Mouse (Mus musculus) forebrain, embryonic 16.5 days (tissue): ENCODE data around the gene Ctxn1. TPM values are rescaled to one million over a fixed set of nuclear protein-coding genes. Genes with fewer than 3 reads are reported as not detected.

Source experiments
- ATAC-seq: fragments of 200-750 bp; cut with Nextera tagmentation; 2 replicates; pipeline ENCODE4 v1.8.0; 2017; ENCODE audit warnings: mild to moderate bottlenecking, moderate library complexity
- H3K27ac ChIP-seq: fragments of 300-500 bp; sonication (generic); 2 replicates; pipeline ENCODE4 v1.5.1; 2014; ENCODE audit warnings: low read length, control low read depth
- H3K27me3 ChIP-seq: fragments of 300-500 bp; sonication (generic); replicated peaks from 2 replicates; pipeline ENCODE4 v1.6.1; 2014; ENCODE audit warnings: low read length; ENCODE audit not compliant: control insufficient read depth, insufficient read depth
- H3K36me3 ChIP-seq: fragments of 300-500 bp; sonication (generic); 2 replicates; pipeline ENCODE4 v1.6.1; 2014; ENCODE audit not compliant: control insufficient read depth, insufficient read depth
- H3K4me1 ChIP-seq: fragments of 300-500 bp; sonication (generic); replicated peaks from 2 replicates; pipeline ENCODE4 v1.6.1; 2014; ENCODE audit warnings: low read length; ENCODE audit not compliant: control insufficient read depth, insufficient read depth
- H3K4me2 ChIP-seq: fragments of 300-500 bp; sonication (generic); 2 replicates; pipeline ENCODE4 v1.6.1; 2014; ENCODE audit warnings: mild to moderate bottlenecking, low read length, control low read depth
- H3K4me3 ChIP-seq: fragments of 300-500 bp; sonication (generic); replicated peaks from 2 replicates; pipeline ENCODE4 v1.5.1; 2014; ENCODE audit warnings: mild to moderate bottlenecking, low read length, control low read depth
- H3K9ac ChIP-seq: fragments of 300-500 bp; sonication (generic); replicated peaks from 2 replicates; pipeline ENCODE4 v1.6.1; 2014; ENCODE audit warnings: low read depth, low read length, control low read depth
- H3K9me3 ChIP-seq: fragments of 300-500 bp; sonication (generic); 2 replicates; pipeline ENCODE4 v1.6.1; 2016; ENCODE audit warnings: low read length; ENCODE audit not compliant: control insufficient read depth
- WGBS: fragments of 180-500 bp; shearing (Covaris S2); extraction: QIAGEN DNeasy Blood & Tissue Kit; methylation state at CpG from one replicate; pipeline ENCODE4 v1.1.7; 2014; 5-methylcytosine and 5-hydroxymethylcytosine counted together
- polyA plus RNA-seq: library from polyadenylated mRNA; unstranded; fragments of >200 nt; fragmentation: Nextera tagmentation; extraction: Ambion mirVana; gene quantifications from 2 replicates; pipeline ENCODE4 v1.2.1, GENCODE M21; 2015

Gene Ctxn1
- polyA plus RNA-seq: 417 and 424 TPM in 2 replicates

DNA sequence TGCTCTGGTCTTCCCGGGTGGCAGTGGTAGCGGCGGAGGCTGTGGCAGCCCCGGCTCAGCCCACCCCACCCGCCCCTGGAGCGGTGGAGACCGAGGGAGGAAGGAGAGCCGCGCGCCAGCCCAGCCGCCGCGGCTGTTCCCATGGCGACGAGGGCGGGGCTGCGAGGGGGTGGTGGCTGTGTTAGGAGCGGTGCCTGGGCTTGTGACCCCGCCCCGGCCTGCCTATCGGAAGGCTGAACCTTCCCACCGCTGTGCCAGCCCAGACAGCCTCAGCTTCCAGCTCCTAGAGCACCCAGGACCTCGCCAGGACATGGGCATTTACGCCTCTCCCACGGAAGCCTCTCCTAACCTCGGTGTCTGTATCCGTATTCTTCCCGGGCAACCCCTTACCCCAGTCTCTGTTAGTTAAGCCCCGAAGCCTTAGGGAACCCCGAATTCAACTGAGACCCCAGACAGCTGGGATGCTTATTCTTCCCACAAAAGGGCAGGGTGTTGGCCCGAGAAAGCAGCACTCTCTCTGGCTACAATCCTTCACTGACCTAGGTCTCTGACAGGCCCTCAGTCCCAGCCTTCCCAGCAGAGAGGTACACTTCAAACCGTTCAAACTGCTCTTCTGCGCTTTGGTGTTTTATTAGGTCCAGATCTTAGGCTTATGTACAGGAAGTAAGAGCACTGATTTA lies at the start of gene Ctxn1:
Gene Ctxn1 (minus strand): TSS at position 150 of the 680 bp plus-strand sequence.
- peak; percentile 92 for ATAC-seq
- Histone ChIP-seq H3K27ac (peak within 1 kb of the TSS; percentile 97), H3K27me3 (no peaks in the 10 kb centered on the region), H3K4me3 (peak within 1 kb of the TSS; percentile 69), H3K9ac (peak within 1 kb of the TSS; percentile 96), H3K9me3 (no peaks in the 10 kb centered on the region), H3K36me3 (peaks cover 11% of the 10 kb centered on the region; the same call in 1 of the 2 replicates), H3K4me1 (peaks cover 29% of the 10 kb centered on the region), H3K4me2 (peak within 1 kb of the TSS; percentile 74)
- 6% methylated on average over 33 of the region's 33 CpGs for WGBS

DNA sequence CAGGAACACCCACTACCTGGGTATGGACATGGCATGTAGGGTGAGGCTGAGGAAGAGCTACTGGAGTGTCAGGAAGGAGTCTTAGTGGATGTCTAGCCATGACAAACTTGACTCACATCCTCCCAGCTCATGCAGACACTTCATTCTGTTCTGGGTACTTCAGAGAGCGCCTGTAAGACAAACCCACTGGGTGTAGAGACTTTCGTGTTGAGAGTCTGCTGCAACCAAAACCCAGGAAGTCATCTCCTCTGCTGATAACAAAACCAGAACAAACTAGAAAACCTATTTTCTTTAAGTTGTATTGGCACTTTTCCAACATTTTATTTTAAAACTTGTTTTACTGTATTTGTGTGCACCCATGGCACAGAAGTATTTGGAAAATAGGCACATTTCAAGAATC lies 46.8 kb upstream of the Ctxn1 start:
- H3K9me3 ChIP-seq: no peaks in the 10 kb centered on the region
- H3K27me3 ChIP-seq: no peaks in the 10 kb centered on the region
- 88% methylated on average over 2 of the region's 2 CpGs for WGBS
- no peak overlapping the region for H3K4me3 ChIP-seq
- ATAC-seq: no peak
- H3K27ac ChIP-seq: no peak overlapping the region
- H3K9ac ChIP-seq: no peak overlapping the region
- H3K4me1 ChIP-seq: no peaks in the 10 kb centered on the region
- H3K4me2 ChIP-seq: no peak overlapping the region
- H3K36me3 ChIP-seq: peaks cover 48% of the 10 kb centered on the region

DNA sequence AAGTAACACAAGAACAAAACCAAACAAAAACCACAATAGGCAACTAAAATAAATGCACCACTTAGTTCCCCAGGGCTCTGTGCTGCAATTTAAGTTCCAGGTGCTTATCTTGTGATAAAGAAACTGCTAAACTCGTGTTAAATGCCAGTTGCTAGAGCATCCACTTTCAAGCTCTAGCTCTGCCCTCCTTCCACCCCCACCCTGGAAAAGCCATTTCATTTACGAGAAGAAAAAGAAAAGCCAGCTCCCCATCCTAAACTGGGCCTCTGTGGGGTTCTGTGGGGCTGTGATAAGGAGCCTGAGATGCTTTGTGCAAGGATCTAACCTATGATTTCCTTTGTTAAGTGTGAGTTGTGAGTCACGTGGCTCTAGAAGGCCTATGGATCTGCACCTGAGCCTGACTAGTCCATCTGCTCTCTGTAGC lies 45.1 kb upstream of the Ctxn1 start:
- no peak overlapping the region for H3K9ac ChIP-seq
- WGBS: 90% methylated on average over 3 of the region's 3 CpGs
- H3K4me3 ChIP-seq: no peak overlapping the region
- no peaks in the 10 kb centered on the region for H3K27me3 ChIP-seq
- H3K4me2 ChIP-seq: no peak overlapping the region
- H3K36me3 ChIP-seq: peaks cover 55% of the 10 kb centered on the region
- no peak overlapping the region for H3K27ac ChIP-seq
- no peaks in the 10 kb centered on the region for H3K9me3 ChIP-seq
- no peak for ATAC-seq
- no peaks in the 10 kb centered on the region for H3K4me1 ChIP-seq

DNA sequence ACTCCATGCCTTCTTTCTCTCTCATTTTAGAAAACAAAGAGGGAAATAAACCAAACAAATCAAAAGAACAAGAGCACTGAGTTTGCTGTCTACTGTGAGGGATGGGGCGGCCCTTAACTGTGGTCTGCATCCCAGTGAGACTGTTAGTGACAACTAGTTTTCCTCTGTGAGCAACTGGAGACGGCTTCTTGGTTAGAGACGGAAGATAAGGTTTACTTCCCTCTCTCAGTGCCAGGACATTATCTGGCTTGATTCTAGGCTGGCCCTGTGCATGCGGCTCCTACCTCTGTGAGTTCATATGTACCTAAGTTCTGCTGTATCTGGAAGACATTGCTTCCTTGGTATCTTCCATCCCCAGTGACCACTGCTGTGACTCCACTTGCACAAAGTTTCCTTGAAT lies 38.7 kb upstream of the Ctxn1 start:
- Histone ChIP-seq H3K9me3 (no peaks in the 10 kb centered on the region), H3K27me3 (no peaks in the 10 kb centered on the region), H3K9ac (no peak overlapping the region), H3K36me3 (peaks cover 51% of the 10 kb centered on the region), H3K27ac (no peak overlapping the region), H3K4me2 (no peak overlapping the region), H3K4me1 (no peaks in the 10 kb centered on the region), H3K4me3 (no peak overlapping the region)
- 96% methylated on average over 4 of the region's 4 CpGs for WGBS
- no peak for ATAC-seq

DNA sequence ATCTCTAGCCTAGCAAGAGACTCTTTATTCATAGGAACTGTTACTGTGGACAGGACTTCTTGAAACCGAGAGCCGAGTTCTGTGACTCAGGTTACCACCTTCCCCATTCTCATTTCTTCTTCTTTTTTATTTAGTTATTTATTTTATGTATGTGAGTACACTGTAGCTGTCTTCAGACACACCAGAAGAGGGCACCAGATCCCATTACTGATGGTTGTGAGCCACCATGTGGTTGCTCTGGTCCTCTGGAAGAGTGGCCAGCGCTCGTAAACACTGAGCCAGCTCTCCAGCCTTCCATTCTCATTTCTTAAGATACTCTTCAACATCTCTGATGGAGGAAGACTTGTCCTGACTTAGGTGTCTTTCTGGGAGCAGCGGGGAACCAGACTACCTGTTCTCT lies 33.7 kb upstream of the Ctxn1 start:
- H3K27me3 ChIP-seq: no peaks in the 10 kb centered on the region
- no peak overlapping the region for H3K9ac ChIP-seq
- H3K4me1 ChIP-seq: no peaks in the 10 kb centered on the region
- no peak for ATAC-seq
- H3K4me2 ChIP-seq: no peak overlapping the region
- H3K36me3 ChIP-seq: peaks cover 30% of the 10 kb centered on the region
- 91% methylated on average over 5 of the region's 5 CpGs for WGBS
- H3K4me3 ChIP-seq: no peak overlapping the region
- no peak overlapping the region for H3K27ac ChIP-seq
- H3K9me3 ChIP-seq: no peaks in the 10 kb centered on the region

DNA sequence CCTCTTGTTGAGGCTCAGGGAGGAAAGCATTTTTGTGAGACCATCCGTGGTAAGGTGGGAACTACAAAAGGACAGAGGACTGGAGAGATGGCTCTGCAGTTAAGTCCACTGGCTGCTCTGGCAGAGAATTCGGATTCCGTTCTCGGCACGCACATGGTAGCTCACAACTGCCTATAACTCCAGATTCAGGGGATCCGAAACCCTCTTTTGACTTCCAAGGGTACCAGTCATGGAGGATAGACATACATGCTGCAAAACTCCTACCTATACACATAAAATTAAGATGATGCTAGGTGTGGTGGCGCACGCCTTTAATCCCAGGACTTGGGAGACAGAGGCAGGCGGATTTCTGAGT lies 17.0 kb upstream of the Ctxn1 start:
- no peak for ATAC-seq
- H3K4me1 ChIP-seq: peaks cover 11% of the 10 kb centered on the region
- H3K4me2 ChIP-seq: peak overlapping the region; percentile 61
- peak overlapping the region; percentile 73 for H3K9ac ChIP-seq
- H3K27me3 ChIP-seq: no peaks in the 10 kb centered on the region
- H3K27ac ChIP-seq: peak overlapping the region; percentile 84
- peaks cover 9% of the 10 kb centered on the region; the same call in 1 of the 2 replicates for H3K36me3 ChIP-seq
- no peaks in the 10 kb centered on the region for H3K9me3 ChIP-seq
- peak overlapping the region; percentile 66 for H3K4me3 ChIP-seq
- 25% methylated on average over 9 of the region's 9 CpGs for WGBS

DNA sequence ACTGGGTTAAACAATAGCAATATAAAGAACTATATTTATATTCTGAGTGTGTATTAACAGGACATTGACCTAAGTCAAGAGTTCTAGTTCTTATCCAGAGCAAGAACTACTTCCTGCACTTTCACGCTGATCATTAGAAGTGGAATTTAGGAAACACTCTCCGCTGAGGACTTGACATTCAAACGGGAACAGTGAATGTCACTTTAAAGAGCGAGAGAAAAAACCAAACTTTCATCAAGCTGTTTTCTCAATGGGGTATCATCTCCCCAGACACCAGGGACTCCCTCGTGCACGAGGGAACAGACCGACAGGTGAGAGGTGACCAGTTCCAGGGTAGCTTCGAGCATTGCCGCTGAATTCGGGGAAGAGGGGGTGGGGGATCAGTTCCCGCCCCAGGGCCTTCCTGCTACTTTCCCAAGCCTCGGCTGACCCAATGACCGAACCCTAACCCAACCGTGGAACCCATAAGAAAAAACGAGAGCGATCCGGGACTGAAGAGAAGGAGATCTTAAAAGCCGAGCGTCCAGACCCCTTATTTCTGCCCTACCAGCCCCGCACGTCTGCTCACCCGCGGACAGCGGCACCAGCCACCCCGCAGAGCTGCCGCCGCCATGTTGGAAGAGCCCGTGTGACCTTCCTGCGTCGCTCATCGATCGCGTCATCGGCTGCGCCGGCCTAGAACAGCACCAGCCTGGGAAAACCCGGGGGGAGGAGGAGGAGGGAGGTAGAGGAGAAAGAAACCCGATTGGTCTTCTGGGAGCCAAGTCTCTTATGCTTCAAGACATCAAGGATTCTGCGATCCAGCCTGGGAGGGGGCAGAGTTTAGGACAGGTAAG lies 16.4 kb upstream of the Ctxn1 start, which contains the start of gene Timm44:
Gene Timm44 (minus strand): TSS at position 639 of the 836 bp plus-strand sequence.
- Histone ChIP-seq H3K4me2 (peak within 1 kb of the TSS; percentile 66), H3K27ac (peak within 1 kb of the TSS; percentile 84), H3K36me3 (peaks cover 9% of the 10 kb centered on the region; the same call in 1 of the 2 replicates), H3K4me1 (peaks cover 11% of the 10 kb centered on the region), H3K9ac (peak within 1 kb of the TSS; percentile 73), H3K9me3 (no peaks in the 10 kb centered on the region), H3K27me3 (no peaks in the 10 kb centered on the region), H3K4me3 (peak within 1 kb of the TSS; percentile 66)
- under 1% methylated on average over 39 of the region's 39 CpGs for WGBS
- ATAC-seq: peak; percentile 99

DNA sequence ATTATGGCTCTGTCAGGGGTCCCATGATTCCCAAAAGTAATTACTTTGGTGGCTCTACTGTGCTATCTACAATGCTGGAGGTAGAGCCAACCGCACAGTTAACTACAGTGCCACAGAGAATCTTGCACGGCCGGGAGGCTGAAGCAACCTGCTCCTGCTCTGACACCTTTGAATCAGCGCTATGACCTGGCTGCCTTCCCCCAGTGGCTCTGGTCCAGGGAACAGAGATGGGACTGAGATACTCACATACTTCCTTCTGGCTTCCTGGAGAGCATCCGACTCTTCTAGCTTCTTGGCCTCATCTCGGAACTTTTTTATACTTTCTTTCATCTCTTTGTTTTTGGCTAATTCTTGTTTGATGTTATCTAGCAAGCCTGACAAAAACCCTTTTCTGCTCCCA lies 10.5 kb upstream of the Ctxn1 start:
- Histone ChIP-seq H3K9ac (no peak overlapping the region), H3K4me1 (peaks cover 2% of the 10 kb centered on the region), H3K27me3 (no peaks in the 10 kb centered on the region), H3K4me3 (no peak overlapping the region), H3K27ac (no peak overlapping the region), H3K9me3 (no peaks in the 10 kb centered on the region), H3K4me2 (no peak overlapping the region), H3K36me3 (peaks cover 40% of the 10 kb centered on the region)
- 95% methylated on average over 6 of the region's 6 CpGs for WGBS
- no peak for ATAC-seq

DNA sequence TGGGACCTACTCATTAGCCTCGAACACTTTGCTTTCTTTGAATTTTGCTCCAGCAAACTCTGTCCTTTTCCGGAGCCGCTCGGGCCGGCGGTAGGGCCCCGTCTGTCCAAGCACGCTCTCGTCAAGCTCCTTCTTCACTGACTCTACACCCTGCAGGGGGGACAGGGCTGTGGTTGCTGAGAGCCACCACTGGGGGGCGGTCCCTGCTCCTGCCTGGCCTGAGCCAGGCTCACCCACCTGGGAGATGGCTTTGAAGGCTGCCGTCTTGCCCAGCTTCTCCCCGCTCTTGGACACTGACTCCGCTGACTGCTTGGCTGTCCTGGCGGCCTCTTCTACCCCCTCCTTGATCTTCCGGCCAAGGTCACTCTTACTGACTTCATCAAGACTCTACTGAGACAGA lies 8.6 kb upstream of the Ctxn1 start:
- no peak overlapping the region for H3K4me2 ChIP-seq
- H3K27me3 ChIP-seq: no peaks in the 10 kb centered on the region
- no peaks in the 10 kb centered on the region for H3K4me1 ChIP-seq
- H3K9ac ChIP-seq: no peak overlapping the region
- H3K9me3 ChIP-seq: no peaks in the 10 kb centered on the region
- peak; percentile 34; the same call in 1 of the 2 replicates for ATAC-seq
- no peak overlapping the region for H3K4me3 ChIP-seq
- H3K27ac ChIP-seq: no peak overlapping the region
- peaks cover 36% of the 10 kb centered on the region for H3K36me3 ChIP-seq
- WGBS: 71% methylated on average over 15 of the region's 15 CpGs
